Mouse (Mus musculus) embryo, embryonic 9.5 days (tissue): Measurements from ENCODE around the gene Tm4sf5.
"Not testable (repeated sequence)": the region's sequence is repeated elsewhere in the genome, so short reads cannot be mapped to it uniquely, and the experiment has no call there.

Experiments
- DNase-seq: peaks from one replicate; pipeline ENCODE4 v3.0.0-alpha.2; 2017; ENCODE audit errors: extremely low spot score

Tm4sf5 gene

DNA sequence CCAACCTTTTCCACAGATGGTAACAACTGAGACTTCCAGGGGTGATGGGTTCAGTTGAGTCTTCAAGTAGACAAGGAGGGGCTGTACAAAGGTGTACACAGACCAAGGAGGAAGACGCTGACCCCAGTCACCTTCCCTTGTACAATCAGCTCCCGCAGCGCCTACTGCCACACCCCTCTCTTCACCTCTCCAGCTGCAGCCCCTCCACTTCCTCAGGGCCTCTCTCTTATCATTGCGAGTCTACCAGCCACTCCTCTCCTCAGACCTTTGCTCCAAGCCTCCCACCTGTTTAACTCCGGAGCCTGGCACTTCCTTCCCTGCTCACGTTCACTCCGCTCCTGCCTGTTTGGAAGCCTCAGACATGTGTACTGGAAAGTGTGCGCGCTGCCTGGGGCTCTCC lies at the start of gene Tm4sf5:
Tm4sf5 (plus strand) TSS at position 275 of the 400 bp plus-strand sequence.
- DNase-seq, result no peak

DNA sequence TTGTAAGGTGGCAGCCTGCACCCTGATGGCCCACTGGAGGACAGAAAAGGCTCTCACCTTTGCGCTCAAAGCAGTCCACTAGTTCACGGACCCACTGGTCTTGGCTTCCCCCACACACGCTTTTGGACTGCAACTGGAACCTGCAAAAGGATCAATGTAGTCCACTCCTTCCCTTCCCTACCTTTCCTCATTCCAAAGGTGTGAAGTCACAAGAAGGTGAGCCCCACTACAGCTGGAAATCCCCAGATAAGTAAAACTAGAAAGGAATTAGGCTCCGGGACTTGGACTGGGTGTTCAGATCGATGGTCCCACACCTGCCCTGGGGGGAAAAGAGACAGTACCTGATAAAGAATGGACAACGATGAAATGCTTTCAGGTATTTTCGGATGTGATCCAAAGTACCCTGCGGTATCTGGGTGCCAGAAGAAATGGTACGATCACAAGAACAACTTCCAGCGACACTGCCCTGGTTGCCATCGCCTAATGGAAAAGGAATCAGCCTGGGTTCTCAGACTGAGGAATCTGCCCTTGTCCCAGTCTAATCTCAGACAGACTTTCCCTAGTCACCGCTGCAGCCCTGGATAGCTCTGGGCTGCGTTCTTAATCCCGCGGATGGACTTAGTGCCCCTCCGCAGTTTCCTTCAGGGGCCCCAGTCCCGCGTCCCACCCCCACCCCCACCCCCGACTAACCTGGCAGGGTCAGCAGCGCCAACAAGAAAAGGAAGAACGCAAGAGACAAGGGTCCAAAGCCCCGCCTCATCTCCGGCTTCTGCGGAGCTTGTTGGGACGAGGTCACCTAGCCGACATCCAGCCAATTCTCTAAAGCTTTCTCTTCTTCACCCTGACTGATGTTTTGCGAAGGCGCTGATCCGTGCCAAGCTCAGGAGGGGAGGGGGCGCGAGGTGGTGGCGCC lies 46.1 kb upstream of the Tm4sf5 start, which contains the start of gene Zmynd15:
Zmynd15 (plus strand) TSS at position 746 of the 913 bp plus-strand sequence.
- peak; percentile 28 for DNase-seq

DNA sequence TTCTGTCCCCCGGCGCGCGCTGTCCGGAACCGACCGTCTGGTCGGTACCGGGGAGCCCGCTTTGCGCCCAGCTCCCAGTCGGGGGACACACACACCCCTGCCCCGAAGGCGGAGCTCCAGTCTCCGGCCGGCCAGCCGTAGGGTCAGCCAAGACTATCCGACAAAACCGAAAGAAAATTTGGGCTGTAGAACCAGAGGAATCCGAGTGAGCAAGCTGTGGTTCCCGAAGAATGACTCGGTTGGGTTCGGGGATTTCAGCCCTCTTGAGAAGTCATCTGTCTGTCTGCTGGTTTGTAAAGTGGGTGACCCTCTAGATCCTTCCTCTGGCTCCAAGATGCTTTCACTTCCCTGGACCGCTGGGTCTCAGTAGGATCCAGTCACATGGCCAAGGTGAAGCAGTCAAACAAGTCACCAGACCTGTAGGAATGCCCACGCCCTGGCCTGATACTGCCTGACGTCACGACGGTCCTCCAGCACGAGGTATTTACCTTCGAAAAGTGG lies 45.4 kb upstream of the Tm4sf5 start, which contains the start of gene Cxcl16:
Cxcl16 (minus strand) TSS at position 384 of the 501 bp plus-strand sequence.
- DNase-seq, result peak; percentile 31

DNA sequence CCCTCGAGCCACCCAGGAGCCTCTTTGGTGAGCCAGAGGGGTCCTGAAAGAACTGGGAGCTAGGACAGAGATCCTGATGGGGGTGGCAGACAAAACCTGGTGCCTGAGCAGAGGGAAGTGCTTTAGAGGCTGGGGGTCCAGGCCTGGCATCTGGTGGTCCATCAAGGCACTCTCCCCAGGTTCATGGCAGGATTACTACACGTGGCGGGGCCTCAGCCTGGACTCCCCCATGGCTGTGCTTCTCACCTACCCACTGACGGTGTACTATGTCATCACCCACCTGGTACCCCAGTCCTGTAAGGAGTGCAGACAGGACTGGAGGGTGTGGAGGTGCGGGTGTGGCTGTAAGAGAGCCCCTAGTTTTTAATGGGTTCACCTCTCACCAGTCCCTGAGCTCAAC lies 41.1 kb upstream of the Tm4sf5 start:
- DNase-seq, result no peak

DNA sequence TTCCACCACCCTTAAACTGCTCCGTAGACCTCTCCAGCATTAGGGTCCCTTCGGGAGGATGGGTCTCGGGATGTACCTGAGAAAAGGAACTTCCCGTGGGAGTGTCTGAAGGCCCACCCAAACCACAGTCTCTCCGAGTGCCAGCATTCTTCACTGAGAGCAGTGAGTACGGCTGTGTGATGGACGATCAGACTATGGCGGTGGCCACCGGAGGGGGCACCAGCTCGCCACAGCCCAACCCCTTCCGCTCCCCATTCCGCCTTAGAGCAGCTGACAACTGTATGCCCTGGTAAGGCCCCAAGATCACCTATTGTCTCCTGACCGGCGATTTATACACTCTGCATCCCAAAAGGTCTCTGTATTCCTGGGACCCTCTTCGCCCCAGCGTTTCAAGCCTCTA lies 39.8 kb upstream of the Tm4sf5 start:
- DNase-seq, result no peak

DNA sequence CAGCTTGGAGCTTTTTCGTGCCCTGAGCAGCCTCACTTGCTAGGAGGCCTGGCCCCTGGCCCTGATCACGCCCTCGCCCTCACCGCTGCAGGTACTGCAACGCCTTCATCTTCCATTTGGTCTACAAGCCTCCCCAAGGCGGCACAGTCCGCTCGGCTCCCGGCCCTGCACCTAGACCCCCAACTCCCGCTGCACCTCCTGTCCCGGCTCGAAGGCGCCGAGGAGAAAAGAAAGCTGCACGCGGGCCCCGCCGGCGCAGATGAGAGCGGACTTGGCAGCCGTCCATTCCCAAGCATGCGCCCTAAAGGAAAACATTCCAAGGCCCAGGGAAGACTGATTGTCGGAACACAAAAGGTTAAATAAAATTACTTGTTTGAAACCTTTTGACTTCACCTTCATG lies 39.2 kb upstream of the Tm4sf5 start:
- no peak for DNase-seq

DNA sequence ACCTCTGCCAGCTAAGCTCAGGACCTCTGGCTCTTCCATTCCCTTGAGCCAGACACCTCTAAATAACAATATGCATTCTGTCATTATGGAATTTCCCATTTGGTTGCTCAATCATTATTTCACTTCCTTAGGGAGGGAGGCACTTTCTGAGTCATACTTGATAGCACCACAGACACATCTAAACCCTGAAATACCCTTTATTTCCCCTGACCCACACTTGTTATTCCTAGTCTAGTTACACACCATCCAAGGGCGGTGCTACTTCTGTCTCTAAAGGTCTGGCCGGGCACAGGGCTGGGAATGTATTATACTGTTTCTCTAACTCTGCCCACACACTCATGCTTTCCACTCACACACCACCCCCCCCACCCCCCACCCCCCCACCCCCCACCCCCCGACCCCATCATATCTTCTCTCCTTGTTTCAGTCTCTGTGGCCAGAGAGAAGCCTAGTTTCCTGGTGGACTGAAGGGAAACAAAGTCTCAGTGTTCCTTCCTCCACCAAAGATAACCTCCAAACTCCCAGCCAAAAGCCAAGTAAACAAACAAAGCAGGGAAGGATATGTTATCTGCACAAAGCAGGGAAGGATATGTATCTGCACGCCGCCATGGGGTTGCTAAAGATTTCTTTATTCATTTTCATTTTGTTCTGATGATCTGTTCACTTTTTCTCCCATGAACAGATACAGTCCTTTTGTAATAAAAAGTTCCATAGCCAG lies 37.0 kb upstream of the Tm4sf5 start:
- no peak for DNase-seq

DNA sequence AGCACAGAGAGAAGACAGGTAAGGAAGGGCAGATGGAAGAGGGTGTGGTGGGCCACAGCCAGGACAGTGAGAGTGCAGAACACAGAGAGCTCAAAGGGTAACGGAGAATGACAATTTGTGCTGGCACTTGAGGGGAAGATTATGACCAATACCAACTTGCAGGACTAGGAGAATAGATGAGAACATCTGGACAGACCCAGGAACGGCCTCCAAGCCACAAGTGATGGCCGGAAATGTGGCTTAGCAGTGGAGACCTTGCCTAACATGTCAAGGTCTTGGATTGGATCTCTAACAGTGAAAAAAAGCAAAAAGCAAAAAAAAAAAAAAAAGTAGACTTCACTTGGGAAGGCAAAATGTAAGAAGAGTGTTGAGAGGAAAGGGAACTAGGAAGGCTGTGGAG lies 35.3 kb upstream of the Tm4sf5 start:
- DNase-seq, result no peak

DNA sequence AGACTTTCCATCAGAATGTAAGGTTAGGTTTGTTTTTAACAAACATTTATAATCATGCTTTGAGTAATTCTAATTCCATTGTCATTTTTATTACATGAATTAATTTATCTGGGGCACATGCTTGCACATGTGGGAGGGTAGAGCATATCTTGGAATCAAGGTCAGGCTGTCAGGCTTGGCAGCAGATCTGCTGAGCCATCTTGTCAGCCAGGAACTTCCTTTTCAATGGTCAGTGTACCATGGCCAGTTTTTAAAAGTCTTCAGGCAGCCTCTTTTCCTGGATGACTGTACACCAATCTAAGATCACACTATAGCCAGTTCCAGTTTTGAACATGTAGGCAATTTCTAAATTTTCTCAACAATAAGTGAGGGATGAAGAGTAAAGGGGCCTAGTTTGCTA lies 32.3 kb upstream of the Tm4sf5 start:
- DNase-seq, result no peak

DNA sequence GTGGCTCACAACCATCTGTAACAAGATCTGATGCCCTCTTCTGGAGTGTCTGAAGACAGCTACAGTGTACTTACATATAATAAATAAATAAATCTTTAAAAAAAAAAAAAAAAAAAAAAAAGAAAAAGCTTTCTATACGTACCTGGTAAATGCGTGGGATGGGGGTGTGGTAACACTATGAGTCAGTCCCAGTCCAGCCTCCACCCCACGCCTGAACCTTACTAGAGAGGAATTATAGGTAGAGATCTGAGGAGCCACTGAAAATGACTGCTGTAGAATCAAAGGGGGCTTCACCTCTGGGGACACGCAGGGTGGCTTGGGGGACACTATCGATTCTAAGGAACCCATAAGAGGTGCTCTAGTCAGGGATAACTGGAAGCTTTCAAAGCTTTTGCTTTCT lies 31.8 kb upstream of the Tm4sf5 start:
- not testable (repeated sequence) for DNase-seq

DNA sequence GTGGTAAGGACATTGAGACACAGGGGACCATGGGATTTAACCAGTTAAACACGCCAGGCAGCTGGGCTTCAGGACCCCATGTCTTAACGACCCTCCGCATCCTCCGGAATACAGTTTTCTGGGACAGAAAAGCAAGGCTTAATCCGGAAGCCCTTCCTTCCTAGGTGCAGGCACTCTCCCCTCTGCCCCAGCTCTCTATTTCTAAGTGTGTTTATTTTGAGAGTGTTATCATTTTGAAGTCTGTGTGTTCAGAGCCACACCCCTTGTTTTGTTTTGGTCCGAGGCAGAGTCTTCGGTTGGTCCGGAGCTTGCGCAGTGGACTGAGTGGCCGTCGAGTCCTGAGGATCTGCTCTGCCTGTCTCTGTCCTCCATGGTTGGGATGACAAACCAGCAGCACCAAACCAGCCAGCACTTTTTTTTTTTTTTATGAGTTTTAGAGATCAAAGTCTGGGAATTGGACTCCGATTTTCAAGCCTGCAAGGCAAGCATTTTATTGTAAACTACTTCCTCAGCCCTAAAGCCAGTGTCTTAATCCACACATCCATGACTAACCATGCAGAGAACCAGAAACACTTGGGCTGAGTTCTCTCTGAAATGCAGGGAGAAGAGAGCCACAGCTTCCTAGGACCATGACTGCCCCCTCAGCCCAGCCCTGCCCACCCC lies 30.0 kb upstream of the Tm4sf5 start:
- no peak for DNase-seq

DNA sequence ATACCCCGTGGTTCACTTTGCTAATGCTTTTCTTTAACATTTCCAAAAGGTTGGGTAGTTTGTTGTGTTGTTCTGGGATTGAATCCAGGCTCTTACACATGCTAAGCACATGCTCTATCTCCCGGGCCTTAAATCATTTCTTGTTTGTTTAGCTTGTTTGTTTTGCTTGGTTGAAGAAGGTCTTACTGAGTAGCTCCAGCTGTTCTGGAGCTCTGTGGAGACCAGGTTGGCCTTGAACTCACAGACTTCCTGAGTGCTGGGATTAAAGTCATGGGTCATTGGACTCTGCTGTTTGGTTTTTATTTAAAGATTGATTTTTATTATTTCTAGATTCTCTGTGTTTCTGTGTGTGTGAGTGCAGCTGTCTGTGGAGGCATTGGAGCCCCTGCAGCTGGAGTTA lies 19.5 kb upstream of the Tm4sf5 start:
- DNase-seq, result no peak

DNA sequence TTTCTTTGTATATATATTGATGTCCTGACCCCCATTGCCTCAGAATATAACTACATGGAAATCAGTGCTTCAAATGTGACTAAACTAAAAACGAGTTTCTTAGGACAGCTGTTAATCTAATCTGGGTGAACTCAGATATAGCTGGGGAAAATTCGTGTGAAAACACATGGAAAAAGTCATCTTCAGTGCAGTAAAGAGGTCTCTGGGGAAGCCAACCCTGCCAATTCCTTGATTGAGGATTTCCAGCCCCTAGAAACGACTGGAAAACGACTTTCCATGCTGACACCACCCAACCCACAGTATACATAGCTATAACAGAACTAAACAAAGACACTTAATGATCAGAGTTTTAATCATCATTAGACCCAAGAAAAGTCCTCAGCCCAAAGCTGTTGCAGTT lies 17.2 kb upstream of the Tm4sf5 start:
- no peak for DNase-seq

DNA sequence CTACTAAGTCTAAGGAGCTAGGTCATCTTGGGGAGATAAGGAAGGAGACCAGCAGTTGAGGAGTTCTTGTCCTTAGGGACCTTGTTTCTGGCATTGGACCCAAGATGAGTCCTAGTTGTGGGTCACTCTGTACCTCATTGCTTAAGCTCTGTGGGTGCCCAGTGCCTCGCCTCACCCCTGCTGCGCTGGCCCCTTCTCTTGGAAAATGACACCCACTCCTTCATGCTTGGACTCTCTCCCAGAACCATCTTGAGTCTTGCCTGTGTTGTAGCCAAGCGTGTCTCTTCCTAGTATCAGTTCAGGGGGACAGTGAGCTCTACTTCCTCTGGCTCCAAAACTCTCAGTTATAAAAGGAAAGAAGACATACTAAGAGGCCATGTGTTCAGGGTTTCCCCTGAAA lies 15.9 kb upstream of the Tm4sf5 start:
- DNase-seq, result no peak

DNA sequence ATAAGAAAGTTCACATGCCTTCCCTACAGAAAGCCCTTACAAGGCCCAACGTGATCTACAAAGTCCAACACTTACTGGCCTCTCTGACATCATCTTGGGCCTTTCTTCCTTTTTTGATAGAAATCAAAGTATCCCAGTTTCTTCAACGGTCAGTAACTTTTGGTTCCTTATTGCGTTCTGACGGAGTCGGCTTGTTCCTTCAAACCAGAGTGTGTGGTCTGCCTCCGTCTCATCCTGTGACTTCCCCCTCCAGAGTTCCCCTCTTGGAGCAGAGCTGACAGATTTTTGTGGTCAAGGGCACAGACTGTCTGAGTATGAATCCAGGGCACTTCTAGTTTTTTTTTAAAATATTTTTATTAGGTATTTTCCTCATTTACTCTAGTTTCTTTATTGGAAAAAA lies 15.4 kb upstream of the Tm4sf5 start:
- DNase-seq, result no peak

DNA sequence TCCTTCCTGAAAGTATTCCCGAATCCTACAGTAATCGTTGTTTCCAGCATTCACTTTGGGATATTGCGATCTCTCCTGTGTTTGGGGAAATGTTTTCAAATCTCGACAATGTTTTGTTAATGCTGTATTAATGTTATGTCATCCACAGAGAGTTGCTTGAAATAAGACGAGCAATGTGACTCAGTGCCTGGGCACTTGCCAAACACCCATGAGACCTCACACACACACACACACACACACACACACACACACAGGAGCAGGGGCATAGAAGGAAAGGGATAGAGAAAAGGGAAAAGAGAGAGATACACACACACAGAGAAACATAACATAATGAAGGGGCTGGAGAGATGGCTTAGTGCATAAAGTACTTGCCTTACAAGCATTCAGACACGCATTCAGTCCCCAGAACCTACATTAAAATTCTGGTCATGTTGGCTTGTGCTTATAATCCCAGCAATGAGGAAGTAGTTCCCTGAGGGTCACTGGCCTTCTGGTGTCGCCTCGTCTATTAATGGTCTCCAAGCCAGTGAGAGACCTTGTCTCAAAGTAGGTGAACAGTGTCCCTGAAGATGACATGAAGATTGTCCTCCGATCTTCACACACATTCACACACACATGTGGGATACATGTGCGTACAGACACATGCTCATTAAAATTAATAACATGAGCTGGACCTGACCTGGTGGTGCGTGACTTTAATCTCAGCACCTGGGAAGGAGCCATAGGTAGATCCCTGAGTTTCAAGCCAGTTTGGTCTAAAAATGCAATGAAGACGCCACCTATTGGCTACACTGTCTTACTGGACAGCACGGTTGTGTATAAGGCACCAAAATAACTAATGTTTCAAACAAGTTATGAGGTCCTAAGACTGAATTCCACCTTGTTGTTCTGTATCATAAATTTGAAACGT lies 5.2 kb upstream of the Tm4sf5 start:
- DNase-seq, result no peak

DNA sequence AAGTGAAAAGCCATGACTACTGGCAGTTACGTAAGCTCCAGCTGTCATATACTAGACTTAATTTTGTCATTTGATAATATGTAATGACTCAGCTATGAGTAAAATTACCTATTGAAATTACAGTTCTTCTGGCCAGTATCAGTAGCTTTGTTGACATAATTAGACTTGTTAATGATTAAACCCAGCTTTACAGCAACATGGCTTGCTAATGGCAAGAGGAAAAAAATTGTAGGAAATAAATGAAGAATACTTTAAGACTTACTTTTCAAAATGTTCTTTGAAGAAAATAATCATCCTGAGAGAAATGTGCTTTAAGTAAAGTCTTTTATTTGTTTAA lies 4.6 kb upstream of the Tm4sf5 start:
- DNase-seq, result no peak

DNA sequence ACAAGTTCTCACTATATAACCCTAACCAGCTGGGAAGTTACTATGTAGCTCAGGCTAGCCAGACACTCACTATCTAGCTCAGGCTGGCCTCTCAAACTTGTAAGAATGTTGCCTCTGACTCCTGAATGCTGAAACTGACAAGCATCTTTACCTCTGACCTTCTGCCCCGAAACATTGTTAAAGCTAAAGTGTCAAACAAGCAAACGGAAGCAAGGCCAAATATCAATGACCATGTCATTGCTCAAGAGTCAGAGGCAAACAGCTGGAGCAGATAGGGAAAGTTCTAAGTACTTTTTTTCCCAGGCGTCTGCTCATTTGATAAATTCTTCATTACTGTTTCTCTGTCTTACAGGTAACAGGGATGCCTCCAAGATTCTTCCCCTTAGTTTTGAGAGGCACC lies 3.0 kb upstream of the Tm4sf5 start:
- DNase-seq, result no peak

DNA sequence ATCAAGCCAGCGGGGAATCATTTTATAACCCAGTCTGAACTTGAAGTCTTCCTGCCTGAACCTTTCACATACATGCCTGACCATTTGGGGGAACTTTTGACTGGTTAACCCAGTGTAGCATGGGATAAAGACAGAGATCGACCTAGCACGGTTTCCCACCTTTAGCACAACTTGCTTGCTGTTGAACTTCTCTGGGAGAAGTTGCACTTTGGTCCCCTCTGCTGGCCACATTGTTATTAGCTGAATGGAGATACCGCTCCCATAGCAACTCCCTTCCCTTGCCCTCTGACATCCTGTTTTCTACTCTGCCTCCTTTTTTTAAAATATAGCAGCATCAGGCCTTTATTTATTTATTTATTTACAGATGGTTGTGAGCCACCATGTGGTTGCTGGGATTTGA lies 1.3 kb downstream of the Tm4sf5 start:
- DNase-seq, result peak; percentile 58

DNA sequence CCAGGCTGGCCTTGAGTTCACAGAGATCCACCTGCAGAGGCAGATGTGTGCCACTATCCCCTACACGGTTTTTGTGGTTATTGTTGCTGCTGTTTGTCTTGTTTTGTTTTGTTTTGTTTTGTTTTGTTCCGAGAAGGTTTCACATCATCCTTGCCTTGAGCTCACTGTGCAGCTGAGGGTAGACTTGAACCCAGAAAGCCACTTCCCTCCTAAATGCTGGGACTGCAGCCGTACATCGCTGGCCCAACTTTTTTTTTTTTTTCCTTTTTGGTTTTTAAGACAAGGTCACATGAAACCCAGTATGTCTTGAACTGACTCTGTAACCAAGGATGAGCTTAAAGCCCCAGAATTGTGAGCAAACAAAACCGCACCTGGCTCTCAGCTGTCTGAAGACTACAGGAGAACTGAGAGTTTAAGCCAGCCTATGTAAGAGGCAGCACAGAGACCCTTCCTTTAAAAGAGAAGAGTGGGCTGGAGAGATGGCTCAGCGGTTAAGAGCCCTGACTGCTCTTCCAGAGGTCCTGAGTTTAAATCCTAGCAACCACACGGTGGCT lies 2.0 kb downstream of the Tm4sf5 start:
- DNase-seq, result no peak
